Mouse (Mus musculus): ENCODE data around the gene Ugt1a10.

DNA sequence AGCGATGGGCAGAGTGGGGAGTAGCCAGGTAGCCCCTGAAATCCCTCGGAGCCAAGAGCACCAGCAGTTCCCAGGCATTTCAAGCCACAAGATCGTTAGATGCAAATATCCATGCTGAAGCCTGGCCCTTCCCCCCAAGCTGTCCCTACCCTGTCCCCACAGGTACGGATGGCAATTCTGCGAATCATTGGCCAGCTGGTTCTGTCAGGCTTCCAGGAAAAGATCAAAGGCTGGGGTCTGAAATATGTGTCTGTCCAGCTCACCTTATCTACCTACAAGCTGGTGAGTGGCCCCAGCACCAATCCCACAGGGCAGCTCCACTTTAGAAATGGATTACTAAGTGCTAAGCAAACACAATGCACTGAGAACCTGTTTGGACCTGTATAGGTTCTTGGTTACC is 182.1 kb downstream of the Ugt1a10 start:
- no peak for TF ChIP-seq CTCF (IDR thresholded peaks at IDR 0.05; ENCODE audit: extremely low read depth, insufficient read depth, low read length)
- no peak for TF ChIP-seq POLR2A (IDR thresholded peaks at IDR 0.05; ENCODE audit: extremely low read depth, insufficient read depth, low read length)
